Mouse (Mus musculus): ENCODE results near the gene Acer3. TPM values are rescaled to one million over a fixed set of nuclear protein-coding genes. Genes with fewer than 3 reads are reported as not detected.

The Acer3 gene
- polyA plus RNA-seq, 1 experiment from 2014 or later = 23.2 TPM

GRCm38 (mm10) chr7:98354160-98354920 is 33.3 kb upstream of the Acer3 start:
- 47% methylated on average over 12 of the region's 12 CpGs for WGBS (ENCODE audit: insufficient replicate concordance)
- H3K4me2 ChIP-seq (ENCODE audit: low read depth, low read length) = no peak overlapping the region
- peaks cover 4% of the 10 kb centered on the region for H3K27me3 ChIP-seq (ENCODE audit: control insufficient read depth, insufficient read depth, low read depth, low read length)
- no peak for ATAC-seq (ENCODE audit: low read depth)
- H3K9ac ChIP-seq (ENCODE audit: low read depth, low read length) = no peak overlapping the region
- H3K4me1 ChIP-seq (ENCODE audit: control insufficient read depth, low read depth, low read length) = peaks cover 8% of the 10 kb centered on the region
- H3K36me3 ChIP-seq (ENCODE audit: control insufficient read depth, insufficient read depth) = no peaks in the 10 kb centered on the region; the same call in 1 of the 2 replicates
- H3K4me3 ChIP-seq (ENCODE audit: low read depth, low read length) = no peak overlapping the region
- H3K9me3 ChIP-seq (replicated peaks; ENCODE audit: control insufficient read depth, low read length) = no peaks in the 10 kb centered on the region
- no peak overlapping the region for H3K27ac ChIP-seq (ENCODE audit: low read length)

- Histone ChIP-seq H3K27ac (ENCODE audit: low read length) (no peak overlapping the region), H3K36me3 (ENCODE audit: control insufficient read depth, insufficient read depth) (no peaks in the 10 kb centered on the region; the same call in 1 of the 2 replicates), H3K9ac (ENCODE audit: low read depth, low read length) (no peak overlapping the region), H3K27me3 (ENCODE audit: control insufficient read depth, insufficient read depth, low read depth, low read length) (0 out of 2 replicates have a peak, but pooled peaks cover 2% of the 10 kb centered on the region), H3K4me3 (ENCODE audit: low read depth, low read length) (no peak overlapping the region), H3K4me1 (ENCODE audit: control insufficient read depth, low read depth, low read length) (peaks cover 8% of the 10 kb centered on the region), H3K9me3 (replicated peaks; ENCODE audit: control insufficient read depth, low read length) (no peaks in the 10 kb centered on the region), H3K4me2 (ENCODE audit: low read depth, low read length) (no peak overlapping the region)
- ATAC-seq (ENCODE audit: low read depth) = no peak
- 61% methylated on average over 5 of the region's 5 CpGs for WGBS (ENCODE audit: insufficient replicate concordance)
Observed at GRCm38 (mm10) chr7:98353616-98354015, 32.6 kb upstream of the Acer3 start.

GRCm38 (mm10) chr7:98351523-98351922 is 30.5 kb upstream of the Acer3 start:
- Histone ChIP-seq H3K9me3 (replicated peaks; ENCODE audit: control insufficient read depth, low read length) (no peaks in the 10 kb centered on the region), H3K4me2 (ENCODE audit: low read depth, low read length) (no peak overlapping the region), H3K27me3 (ENCODE audit: control insufficient read depth, insufficient read depth, low read depth, low read length) (no peaks in the 10 kb centered on the region), H3K9ac (ENCODE audit: low read depth, low read length) (no peak overlapping the region), H3K4me3 (ENCODE audit: low read depth, low read length) (no peak overlapping the region), H3K27ac (ENCODE audit: low read length) (no peak overlapping the region), H3K36me3 (ENCODE audit: control insufficient read depth, insufficient read depth) (no peaks in the 10 kb centered on the region; the same call in 1 of the 2 replicates), H3K4me1 (ENCODE audit: control insufficient read depth, low read depth, low read length) (peaks cover 8% of the 10 kb centered on the region)
- no peak for ATAC-seq (ENCODE audit: low read depth)
- WGBS (ENCODE audit: insufficient replicate concordance) = 70% methylated on average over 3 of the region's 3 CpGs

- no peak overlapping the region for H3K4me3 ChIP-seq (ENCODE audit: low read depth, low read length)
- no peak for ATAC-seq (ENCODE audit: low read depth)
- H3K4me1 ChIP-seq (ENCODE audit: control insufficient read depth, low read depth, low read length) = peaks cover 4% of the 10 kb centered on the region
- no peak overlapping the region for H3K4me2 ChIP-seq (ENCODE audit: low read depth, low read length)
- WGBS (ENCODE audit: insufficient replicate concordance) = 69% methylated on average over 6 of the region's 6 CpGs
- H3K9ac ChIP-seq (ENCODE audit: low read depth, low read length) = no peak overlapping the region
- no peaks in the 10 kb centered on the region for H3K9me3 ChIP-seq (replicated peaks; ENCODE audit: control insufficient read depth, low read length)
- no peak overlapping the region for H3K27ac ChIP-seq (ENCODE audit: low read length)
- no peaks in the 10 kb centered on the region; the same call in 1 of the 2 replicates for H3K36me3 ChIP-seq (ENCODE audit: control insufficient read depth, insufficient read depth)
- H3K27me3 ChIP-seq (ENCODE audit: control insufficient read depth, insufficient read depth, low read depth, low read length) = peaks cover 8% of the 10 kb centered on the region
Observed at GRCm38 (mm10) chr7:98349821-98350220, 28.8 kb upstream of the Acer3 start.

- Histone ChIP-seq H3K9ac (ENCODE audit: low read depth, low read length) (no peak overlapping the region), H3K36me3 (ENCODE audit: control insufficient read depth, insufficient read depth) (no peaks in the 10 kb centered on the region; the same call in 1 of the 2 replicates), H3K27ac (ENCODE audit: low read length) (no peak overlapping the region), H3K4me2 (ENCODE audit: low read depth, low read length) (no peak overlapping the region), H3K4me1 (ENCODE audit: control insufficient read depth, low read depth, low read length) (no peaks in the 10 kb centered on the region; the same call in 1 of the 2 replicates), H3K9me3 (replicated peaks; ENCODE audit: control insufficient read depth, low read length) (no peaks in the 10 kb centered on the region), H3K4me3 (ENCODE audit: low read depth, low read length) (no peak overlapping the region), H3K27me3 (ENCODE audit: control insufficient read depth, insufficient read depth, low read depth, low read length) (peaks cover 11% of the 10 kb centered on the region)
- WGBS (ENCODE audit: insufficient replicate concordance) = 11% methylated on average over 5 of the region's 5 CpGs
- peak; percentile 39; the same call in 1 of the 2 replicates for ATAC-seq (ENCODE audit: low read depth)
Observed at GRCm38 (mm10) chr7:98349096-98349495, 28.1 kb upstream of the Acer3 start.

GRCm38 (mm10) chr7:98348043-98348442 is 27.0 kb upstream of the Acer3 start:
- Histone ChIP-seq H3K27me3 (ENCODE audit: control insufficient read depth, insufficient read depth, low read depth, low read length) (peaks cover 11% of the 10 kb centered on the region), H3K36me3 (ENCODE audit: control insufficient read depth, insufficient read depth) (no peaks in the 10 kb centered on the region; the same call in 1 of the 2 replicates), H3K4me1 (ENCODE audit: control insufficient read depth, low read depth, low read length) (no peaks in the 10 kb centered on the region; the same call in 1 of the 2 replicates), H3K9me3 (replicated peaks; ENCODE audit: control insufficient read depth, low read length) (no peaks in the 10 kb centered on the region), H3K4me3 (ENCODE audit: low read depth, low read length) (no peak overlapping the region), H3K27ac (ENCODE audit: low read length) (no peak overlapping the region), H3K4me2 (ENCODE audit: low read depth, low read length) (no peak overlapping the region), H3K9ac (ENCODE audit: low read depth, low read length) (no peak overlapping the region)
- no peak for ATAC-seq (ENCODE audit: low read depth)
- WGBS (ENCODE audit: insufficient replicate concordance) = 42% methylated on average over 7 of the region's 7 CpGs

- Histone ChIP-seq H3K36me3 (ENCODE audit: control insufficient read depth, insufficient read depth) (no peaks in the 10 kb centered on the region; the same call in 1 of the 2 replicates), H3K4me1 (ENCODE audit: control insufficient read depth, low read depth, low read length) (peaks cover 3% of the 10 kb centered on the region), H3K4me2 (ENCODE audit: low read depth, low read length) (no peak overlapping the region), H3K27ac (ENCODE audit: low read length) (no peak overlapping the region), H3K9me3 (replicated peaks; ENCODE audit: control insufficient read depth, low read length) (no peaks in the 10 kb centered on the region), H3K9ac (ENCODE audit: low read depth, low read length) (no peak overlapping the region), H3K4me3 (ENCODE audit: low read depth, low read length) (no peak overlapping the region), H3K27me3 (ENCODE audit: control insufficient read depth, insufficient read depth, low read depth, low read length) (peaks cover 14% of the 10 kb centered on the region)
- WGBS (ENCODE audit: insufficient replicate concordance) = 62% methylated on average over 5 of the region's 5 CpGs
- ATAC-seq (ENCODE audit: low read depth) = peak; percentile 71
Observed at GRCm38 (mm10) chr7:98347471-98347870, 26.5 kb upstream of the Acer3 start.

GRCm38 (mm10) chr7:98345036-98345435 is 24.0 kb upstream of the Acer3 start:
- no peak overlapping the region for H3K27ac ChIP-seq (ENCODE audit: low read length)
- no peaks in the 10 kb centered on the region for H3K9me3 ChIP-seq (replicated peaks; ENCODE audit: control insufficient read depth, low read length)
- H3K4me2 ChIP-seq (ENCODE audit: low read depth, low read length) = no peak overlapping the region
- H3K9ac ChIP-seq (ENCODE audit: low read depth, low read length) = no peak overlapping the region
- 46% methylated on average over 6 of the region's 6 CpGs for WGBS (ENCODE audit: insufficient replicate concordance)
- H3K36me3 ChIP-seq (ENCODE audit: control insufficient read depth, insufficient read depth) = no peaks in the 10 kb centered on the region
- H3K4me1 ChIP-seq (ENCODE audit: control insufficient read depth, low read depth, low read length) = peaks cover 25% of the 10 kb centered on the region
- ATAC-seq (ENCODE audit: low read depth) = no peak
- peaks cover 16% of the 10 kb centered on the region for H3K27me3 ChIP-seq (ENCODE audit: control insufficient read depth, insufficient read depth, low read depth, low read length)
- H3K4me3 ChIP-seq (ENCODE audit: low read depth, low read length) = no peak overlapping the region

GRCm38 (mm10) chr7:98344361-98344760 is 23.4 kb upstream of the Acer3 start:
- Histone ChIP-seq H3K4me3 (ENCODE audit: low read depth, low read length) (no peak overlapping the region), H3K27me3 (ENCODE audit: control insufficient read depth, insufficient read depth, low read depth, low read length) (peaks cover 16% of the 10 kb centered on the region), H3K9ac (ENCODE audit: low read depth, low read length) (no peak overlapping the region), H3K36me3 (ENCODE audit: control insufficient read depth, insufficient read depth) (no peaks in the 10 kb centered on the region), H3K27ac (ENCODE audit: low read length) (no peak overlapping the region), H3K4me1 (ENCODE audit: control insufficient read depth, low read depth, low read length) (peaks cover 25% of the 10 kb centered on the region), H3K9me3 (replicated peaks; ENCODE audit: control insufficient read depth, low read length) (no peaks in the 10 kb centered on the region), H3K4me2 (ENCODE audit: low read depth, low read length) (no peak overlapping the region)
- no peak for ATAC-seq (ENCODE audit: low read depth)
- 13% methylated on average over 3 of the region's 3 CpGs for WGBS (ENCODE audit: insufficient replicate concordance)

All from liver, embryonic 16.5 days (tissue).